Mouse (Mus musculus) C2C12 (cell line): Measurements from ENCODE around the gene Lce1g.

Experiments used
- CTCF ChIP-seq: IDR thresholded peaks from one replicate; pipeline ENCODE4 v1.5.1; 2011; ENCODE audit not compliant: control insufficient read depth, insufficient read depth, insufficient read length
- FOSL1 ChIP-seq: IDR thresholded peaks from one replicate; pipeline ENCODE4 v1.8.0; 2011; ENCODE audit warnings: mild to moderate bottlenecking, low read length; ENCODE audit not compliant: poor library complexity, insufficient read depth, severe bottlenecking
- MAX ChIP-seq: IDR thresholded peaks from one replicate; pipeline ENCODE4 v1.6.1; 2011; ENCODE audit warnings: mild to moderate bottlenecking, control low read depth
- MYOD1 ChIP-seq: IDR thresholded peaks from one replicate; pipeline ENCODE4 v1.6.1; 2011; ENCODE audit warnings: low read depth; ENCODE audit not compliant: control insufficient read depth, insufficient read length
- USF1 ChIP-seq: IDR thresholded peaks from one replicate; pipeline ENCODE4 v1.6.1; 2011; ENCODE audit warnings: low read depth, mild to moderate bottlenecking, control low read depth, moderate library complexity

DNA sequence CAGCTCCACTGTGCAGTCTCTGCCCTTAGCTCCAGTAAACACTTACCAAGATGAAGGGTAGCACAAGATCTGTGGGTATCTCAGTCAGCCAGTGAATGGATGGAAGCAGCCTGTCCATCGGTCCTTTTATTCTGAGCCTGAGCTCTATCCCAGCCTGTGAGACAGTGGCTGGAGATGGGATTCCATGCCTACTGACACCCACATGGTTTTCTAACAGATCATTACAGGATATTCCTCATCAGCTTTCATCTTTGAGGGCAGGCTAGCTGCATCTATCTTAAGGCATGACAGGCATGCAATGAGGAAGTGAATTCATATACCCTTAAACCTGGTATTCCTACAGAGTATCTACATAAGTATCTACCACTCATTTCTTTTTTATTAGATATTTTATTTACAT lies 12.8 kb upstream of the Lce1g start, which contains the start of gene Lce1h:
- TF ChIP-seq MYOD1, result no peak
- no peak for TF ChIP-seq CTCF
- no peak for TF ChIP-seq MAX
- no peak for TF ChIP-seq USF1
- TF ChIP-seq FOSL1, result no peak
